In genomic region chr17:27629249-27630020, GRCm38 (mm10) we compare ENCODE assay signal across 9 mouse cellular contexts. TPM values are rescaled to one million over a fixed set of nuclear protein-coding genes. Genes with fewer than 3 reads are reported as not detected.
DNase-seq lines count a peak whose midpoint lies in the region; ATAC-seq lines count a peak whose summit lies in the region.
"Had no signal": no experiment of that assay in that cellular context is flagged by ENCODE, and none has a peak within 500 bp of the region (broad histone marks: within the 10 kb centered on the region; RNA-seq: fewer than 3 reads in every experiment).

No protein-coding gene starts in this region.

- 68% methylated on average over 2 of the region's 2 CpGs for WGBS in heart, embryonic 12.5 days
- 59% methylated on average over 2 of the region's 2 CpGs for WGBS in midbrain, embryonic 14.5 days

- peaks cover 44% of the 10 kb centered on the region for H3K36me3 ChIP-seq in heart, embryonic 12.5 days
- H3K36me3 ChIP-seq in midbrain, embryonic 14.5 days (ENCODE audit: control insufficient read depth, insufficient read depth, low read length) = peaks cover 41% of the 10 kb centered on the region

- H3K27ac ChIP-seq in heart, embryonic 12.5 days (ENCODE audit: poor library complexity, severe bottlenecking) = no peak overlapping the region
- no peak overlapping the region for H3K27ac ChIP-seq in midbrain, embryonic 14.5 days (replicated peaks; ENCODE audit: low read depth, low read length)

- H3K9ac ChIP-seq in heart, embryonic 12.5 days = no peak overlapping the region
- no peak overlapping the region for H3K9ac ChIP-seq in midbrain, embryonic 14.5 days (replicated peaks; ENCODE audit: low read length)

- no peak overlapping the region for H3K4me2 ChIP-seq in heart, embryonic 12.5 days
- H3K4me2 ChIP-seq in midbrain, embryonic 14.5 days (ENCODE audit: low read length) = no peak overlapping the region

- no peak for ATAC-seq in heart, embryonic 12.5 days (ENCODE audit: insufficient number of reproducible peaks, low FRiP score)
- ATAC-seq in midbrain, embryonic 14.5 days (ENCODE audit: low FRiP score, low TSS enrichment) = no peak

- H3K4me3 ChIP-seq in heart, embryonic 12.5 days = no peak overlapping the region
- no peak overlapping the region for H3K4me3 ChIP-seq in midbrain, embryonic 14.5 days (replicated peaks; ENCODE audit: low read depth, low read length)

- peak; percentile 95 for DNase-seq in heart, adult 11 months
- DNase-seq in cerebellum, postnatal 25 days = peak; percentile 87 to 94
- peak; percentile 83 for DNase-seq in gastrocnemius, adult 18-20 months (ENCODE audit: low spot score)
- DNase-seq in kidney, adult 11 months = peak; percentile 75
- peak; percentile 89 for DNase-seq in left cerebral cortex, postnatal 4 days
- DNase-seq in midbrain, embryonic 14.5 days = peak; percentile 93
- DNase-seq in spleen, postnatal 10 days (ENCODE audit: low spot score in 2 of 2) = peak; percentile 67 to 89

- H3K27me3 ChIP-seq in heart, embryonic 12.5 days (replicated peaks) = no peaks in the 10 kb centered on the region
- H3K27me3 ChIP-seq in midbrain, embryonic 14.5 days (ENCODE audit: control insufficient read depth, insufficient read depth, low read length) = no peaks in the 10 kb centered on the region

- no peaks in the 10 kb centered on the region for H3K9me3 ChIP-seq in heart, embryonic 12.5 days (replicated peaks)
- H3K9me3 ChIP-seq in midbrain, embryonic 14.5 days (ENCODE audit: control insufficient read depth, low read length) = no peaks in the 10 kb centered on the region

- intact Hi-C loops in left cerebral cortex, postnatal 4 days (cut with DNase I) = no loop called here

- peaks cover 30% of the 10 kb centered on the region for H3K4me1 ChIP-seq in heart, embryonic 12.5 days (replicated peaks)
- H3K4me1 ChIP-seq in midbrain, embryonic 14.5 days (ENCODE audit: control insufficient read depth, insufficient read depth, low read length) = peaks cover 15% of the 10 kb centered on the region

RNA-seq across cellular contexts. Expression of gene RPS10-NUDT3, which starts 5.6 kb away (rescaled TPM):
- polyA plus RNA-seq in heart, embryonic 12.5 days (2016; fragmentation: Nextera tagmentation; extraction: Ambion mirVana) = not detected in 2 replicates
- total RNA-seq in gastrocnemius, adult 18-20 months (2021) = 1 to 10 TPM in 1 of 2 experiments, not detected in 1; 1.5 TPM
- total RNA-seq in left cerebral cortex, postnatal 4 days (2021) = not detected
- not detected in 2 replicates for polyA plus RNA-seq in midbrain, embryonic 14.5 days (2014; fragmentation: Nextera tagmentation; extraction: Ambion mirVana)
- polyA plus RNA-seq: neural tube, embryonic 14.5 days had no signal

RNA-seq across cellular contexts. Expression of gene Nudt3, which starts 6.1 kb away (rescaled TPM):
- 106 and 110 TPM in 2 replicates for polyA plus RNA-seq in heart, embryonic 12.5 days (2016; fragmentation: Nextera tagmentation; extraction: Ambion mirVana)
- 100 to 1,000 TPM; 249 to 272 TPM for total RNA-seq in gastrocnemius, adult 18-20 months (2021)
- 100 to 1,000 TPM; 506 to 527 TPM for total RNA-seq in left cerebral cortex, postnatal 4 days (2021)
- 117 and 224 TPM in 2 replicates for polyA plus RNA-seq in midbrain, embryonic 14.5 days (2014; fragmentation: Nextera tagmentation; extraction: Ambion mirVana)

RNA-seq across cellular contexts. Expression of gene Rps10, which starts 7.0 kb away (rescaled TPM):
- polyA plus RNA-seq in heart, embryonic 12.5 days (2016; fragmentation: Nextera tagmentation; extraction: Ambion mirVana) = 611 and 625 TPM in 2 replicates
- total RNA-seq in gastrocnemius, adult 18-20 months (2021) = 100 to 1,000 TPM; 400 to 411 TPM
- 100 to 1,000 TPM; 695 to 751 TPM for total RNA-seq in left cerebral cortex, postnatal 4 days (2021)
- 563 and 615 TPM in 2 replicates for polyA plus RNA-seq in midbrain, embryonic 14.5 days (2014; fragmentation: Nextera tagmentation; extraction: Ambion mirVana)

RNA-seq across cellular contexts. Expression of gene Pacsin1, which starts 25.9 kb away (rescaled TPM):
- 1.4 and 1.7 TPM in 2 replicates for polyA plus RNA-seq in heart, embryonic 12.5 days (2016; fragmentation: Nextera tagmentation; extraction: Ambion mirVana)
- total RNA-seq in gastrocnemius, adult 18-20 months (2021) = under 1 TPM in 1 of 2 experiments, not detected in 1; 0.33 TPM
- 10 to 100 TPM; 66.7 to 77.1 TPM for total RNA-seq in left cerebral cortex, postnatal 4 days (2021)
- polyA plus RNA-seq in midbrain, embryonic 14.5 days (2014; fragmentation: Nextera tagmentation; extraction: Ambion mirVana) = 33.0 and 42.1 TPM in 2 replicates
